Mouse (Mus musculus) heart, postnatal 0 days (tissue): ENCODE measurements around the gene Nfib.

Experiments
- CTCF ChIP-seq: IDR thresholded peaks from 2 replicates; pipeline ENCODE4 v1.5.1; 2016; ENCODE audit warnings: antibody characterized with exemption, control low read depth, low read depth
- EP300 ChIP-seq: IDR thresholded peaks from 2 replicates; pipeline ENCODE4 v1.6.1; 2016; ENCODE audit warnings: antibody characterized with exemption, low read depth

- TF ChIP-seq CTCF, result no peak
- TF ChIP-seq EP300, result no peak
Measured at GRCm38 (mm10) chr4:82476411-82476810, 229.1 kb downstream of the Nfib start.
